Mouse (Mus musculus) thymus, postnatal 0 days (tissue): Measurements from ENCODE around the gene Vars2. TPM values are rescaled to one million over a fixed set of nuclear protein-coding genes. Genes with fewer than 3 reads are reported as not detected.

Source experiments
- DNase-seq: peaks from one replicate; pipeline ENCODE4 v3.0.0-alpha.2; 2015; ENCODE audit warnings: low spot score
- polyA plus RNA-seq: library from polyadenylated mRNA; unstranded; fragments of >200 nt; fragmentation: Nextera tagmentation; extraction: Ambion mirVana; gene quantifications from 2 replicates; pipeline ENCODE4 v1.2.1, GENCODE M21; 2015

Gene Vars2
- polyA plus RNA-seq, 1 experiment from 2014 or later, result 27.0 TPM

- no peak for DNase-seq
These were observed 26.5 kb upstream of the Vars2 start for GRCm38 (mm10) chr17:35693906-35694305.

DNA sequence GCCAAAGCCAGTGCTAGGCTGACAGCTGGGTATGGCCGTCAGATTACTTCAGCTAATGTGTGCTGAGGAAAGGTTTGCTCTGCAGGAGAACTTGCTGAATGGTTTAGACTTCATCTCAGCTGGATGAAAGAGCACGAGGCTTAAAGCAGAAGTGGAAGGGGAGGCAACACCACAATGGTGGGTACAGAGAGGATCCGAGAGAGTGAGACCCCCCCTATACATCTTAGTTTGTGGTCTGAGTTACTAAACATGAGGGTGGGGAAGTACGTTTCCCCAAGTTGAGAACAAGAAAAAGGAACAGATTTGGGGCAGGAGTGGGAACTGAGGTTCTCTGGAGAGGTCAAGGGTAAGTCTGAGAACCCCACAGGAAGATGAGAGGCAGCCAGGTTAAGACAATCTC lies 25.0 kb upstream of the Vars2 start:
- no peak for DNase-seq

GRCm38 (mm10) chr17:35691811-35692210 lies 24.4 kb upstream of the Vars2 start:
- DNase-seq, result no peak

- DNase-seq, result no peak
These were observed 22.7 kb upstream of the Vars2 start for GRCm38 (mm10) chr17:35689936-35690645.

GRCm38 (mm10) chr17:35688347-35689175 lies 21.2 kb upstream of the Vars2 start:
- DNase-seq, result peak; percentile 39

DNA sequence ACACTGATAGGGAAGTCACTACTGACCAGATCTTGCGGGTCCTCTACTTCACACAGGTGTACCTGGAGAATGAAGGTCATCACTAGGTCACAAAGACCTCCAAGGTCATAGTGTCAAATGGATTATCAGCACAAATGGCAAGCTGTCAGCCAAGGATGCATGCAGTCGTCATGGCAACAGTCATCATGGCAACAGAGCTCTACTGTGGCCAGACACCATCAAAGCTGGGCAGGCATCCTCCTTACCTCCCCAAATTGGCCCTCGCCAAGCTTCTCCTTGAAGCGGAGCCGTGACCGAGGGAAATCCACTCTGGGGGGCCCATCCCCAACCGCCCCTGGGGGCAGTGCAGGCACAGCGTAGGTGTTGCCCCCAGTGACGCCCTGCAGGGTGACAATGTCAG lies 17.7 kb upstream of the Vars2 start:
- no peak for DNase-seq

GRCm38 (mm10) chr17:35681986-35682385 lies 14.6 kb upstream of the Vars2 start:
- no peak for DNase-seq

- DNase-seq, result no peak
These were observed 13.2 kb upstream of the Vars2 start for GRCm38 (mm10) chr17:35680591-35680990.

DNA sequence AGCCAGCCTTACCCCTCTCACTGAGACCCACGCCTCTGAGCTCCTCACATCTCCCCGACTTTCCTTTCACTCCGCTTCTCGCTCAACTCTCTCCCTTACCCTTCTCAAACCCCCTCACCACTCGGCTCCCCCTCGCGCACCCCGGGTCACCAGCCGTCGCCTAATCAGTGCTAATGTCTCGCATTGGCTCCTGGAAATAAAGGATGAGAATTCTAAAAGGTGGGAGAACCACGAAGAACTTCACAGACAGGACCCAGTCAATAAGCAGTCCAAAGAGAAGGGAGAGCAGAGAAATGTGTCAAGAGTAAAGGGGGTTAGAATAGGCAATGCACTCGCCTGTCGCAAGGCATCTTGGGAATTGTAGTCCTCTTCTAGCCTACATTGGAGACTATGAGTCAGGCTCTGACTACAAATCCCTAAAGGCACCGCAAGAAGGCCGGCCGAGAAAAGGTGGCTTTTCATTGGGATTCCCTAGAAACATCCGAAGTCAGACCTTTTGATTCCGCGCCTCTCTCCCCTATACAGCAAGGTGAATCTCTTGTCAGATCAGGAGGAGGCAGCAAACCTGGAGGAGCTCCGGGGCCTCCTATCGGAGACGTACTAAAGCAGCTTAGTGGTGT lies 6.1 kb upstream of the Vars2 start, which contains the start of gene Gtf2h4:
Gene Gtf2h4, minus strand, starts transcription at position 324 of the 620 bp plus-strand sequence.
- DNase-seq, result peak; percentile 97

GRCm38 (mm10) chr17:35672527-35672926 lies 5.1 kb upstream of the Vars2 start:
- DNase-seq, result no peak

DNA sequence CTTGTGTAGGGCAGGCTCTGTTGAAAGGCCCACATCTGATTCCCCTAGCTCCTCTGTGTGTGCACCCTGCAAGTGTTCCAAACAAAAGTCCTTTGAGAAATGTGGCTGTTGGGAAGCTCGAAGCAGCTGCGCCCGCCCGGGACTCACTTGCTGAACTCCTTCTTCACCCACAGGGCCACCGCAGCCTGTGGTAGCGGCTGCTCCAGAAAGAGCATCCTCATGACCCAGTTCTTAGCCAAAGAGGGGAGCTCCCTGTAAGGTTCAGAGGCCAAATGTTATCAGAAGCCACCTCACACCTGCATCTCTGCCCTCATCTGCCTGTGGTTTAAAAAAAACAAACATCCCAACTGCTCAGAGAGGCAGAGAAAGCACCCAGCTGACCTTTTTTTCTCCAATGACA lies 4.5 kb upstream of the Vars2 start:
- DNase-seq, result peak; percentile 94

DNA sequence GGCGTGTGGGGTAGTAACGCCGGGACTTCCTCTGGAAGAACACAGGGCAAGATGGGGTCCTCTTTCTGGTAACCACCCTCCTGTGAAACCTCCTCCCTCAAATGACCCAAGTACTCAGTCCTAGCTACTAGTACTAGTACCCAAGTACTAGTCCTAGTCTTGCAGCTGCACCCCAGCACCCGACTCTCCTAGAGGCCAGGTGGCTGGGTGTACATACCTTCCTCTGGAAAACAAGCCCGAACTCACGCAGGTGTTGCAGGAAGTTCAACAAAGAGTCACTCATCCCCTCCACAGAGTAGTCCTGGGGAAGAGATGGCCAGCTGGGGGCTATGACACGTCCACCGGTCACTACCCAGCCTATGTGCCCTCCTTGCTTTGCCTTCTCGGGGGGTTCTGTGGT lies 2.3 kb upstream of the Vars2 start:
- DNase-seq, result peak; percentile 56

DNA sequence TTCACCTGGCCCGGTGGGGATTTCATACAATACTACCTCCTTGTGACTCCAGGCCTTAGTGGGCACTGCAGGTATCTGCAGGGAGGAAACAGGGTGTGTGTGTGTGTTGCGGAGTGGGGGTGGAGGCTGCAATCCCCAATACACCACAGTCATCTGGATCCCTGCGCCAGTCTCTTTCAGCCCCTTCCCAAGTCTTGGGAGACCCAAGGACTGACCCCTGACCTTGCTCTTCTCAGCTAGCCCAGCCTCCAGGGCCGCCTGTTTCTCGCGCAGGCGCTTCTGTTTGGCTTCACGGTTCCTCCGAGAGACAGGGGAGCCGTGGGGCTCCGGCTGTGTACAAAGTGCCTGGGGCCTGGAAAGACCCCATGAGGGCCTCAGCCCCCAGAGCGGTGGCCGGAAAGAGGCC lies 538 bp downstream of the Vars2 start:
- no peak for DNase-seq

DNA sequence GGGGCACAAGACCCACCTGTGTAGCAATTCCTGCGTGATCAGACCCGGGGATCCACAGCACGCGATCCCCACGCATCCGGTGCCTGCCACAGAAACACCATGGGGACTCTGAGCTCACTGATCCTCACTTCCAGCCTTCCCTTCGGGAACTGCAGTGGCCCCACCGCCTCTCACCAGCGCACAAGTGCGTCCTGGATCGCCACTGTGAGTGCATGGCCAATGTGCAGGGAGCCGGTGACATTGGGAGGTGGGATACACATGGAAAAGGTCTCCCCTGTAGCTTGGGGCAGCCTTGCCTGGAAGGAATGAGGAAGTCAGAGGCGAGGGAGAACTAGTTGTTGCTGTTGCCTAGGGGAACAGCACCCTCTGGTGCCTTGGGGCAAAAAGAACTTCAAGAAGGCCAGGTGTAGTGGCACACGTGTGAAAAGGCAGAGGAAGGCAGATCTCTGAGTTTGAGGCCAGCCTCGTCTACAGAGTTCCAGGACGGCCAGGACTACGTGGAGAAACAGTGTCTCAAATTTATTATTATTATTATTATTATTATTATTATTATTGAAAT lies 1.4 kb downstream of the Vars2 start:
- DNase-seq, result peak; percentile 62

- no peak for DNase-seq
These were observed 14.3 kb downstream of the Vars2 start for GRCm38 (mm10) chr17:35653086-35653485.

DNA sequence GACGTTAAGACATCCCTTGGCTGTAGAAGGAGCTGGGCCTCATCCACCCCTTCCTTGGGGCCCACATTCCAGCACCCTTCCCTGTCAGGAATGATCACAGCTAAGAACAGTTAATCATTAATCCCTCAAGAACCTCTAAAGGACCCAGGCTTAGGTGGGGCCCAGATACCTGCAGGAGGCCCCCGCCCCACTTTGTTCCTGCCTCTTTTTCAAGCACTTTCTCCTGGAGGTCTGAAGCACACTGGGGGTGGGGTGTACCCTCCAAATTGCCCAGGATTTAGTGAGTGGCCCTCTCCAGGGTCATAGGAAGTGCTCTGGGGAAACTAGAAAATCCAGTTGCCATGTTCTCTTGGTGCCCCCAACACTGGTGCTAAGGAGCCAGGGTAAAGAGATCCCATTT lies 18.0 kb downstream of the Vars2 start:
- DNase-seq, result no peak

GRCm38 (mm10) chr17:35643609-35644236 lies 23.7 kb downstream of the Vars2 start, which contains the start of gene Mucl3:
Mucl3 (minus strand) TSS chr17:35643695.
- no peak for DNase-seq

DNA sequence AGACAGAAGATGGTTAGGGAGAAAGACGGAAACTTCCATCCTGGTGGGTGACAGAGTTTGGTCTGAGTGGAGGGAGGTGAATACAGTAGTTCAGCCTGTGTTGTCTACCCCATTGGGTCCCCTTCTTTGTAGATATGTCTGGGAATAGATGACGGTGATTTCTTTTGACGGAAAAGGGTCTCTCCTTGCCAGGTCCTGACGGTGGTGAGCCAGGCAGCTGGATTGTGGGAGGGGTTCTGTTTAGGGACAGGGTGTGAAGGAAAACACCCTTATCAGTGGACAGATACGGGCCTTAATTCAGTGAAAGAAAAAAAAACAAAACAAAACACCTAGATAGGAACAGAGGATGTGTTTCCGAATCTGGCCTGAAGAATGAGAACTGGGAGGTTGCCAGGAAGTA lies 28.0 kb downstream of the Vars2 start:
- DNase-seq, result no peak

- peak; percentile 78 for DNase-seq
These were observed 28.8 kb downstream of the Vars2 start for GRCm38 (mm10) chr17:35638475-35639190.

DNA sequence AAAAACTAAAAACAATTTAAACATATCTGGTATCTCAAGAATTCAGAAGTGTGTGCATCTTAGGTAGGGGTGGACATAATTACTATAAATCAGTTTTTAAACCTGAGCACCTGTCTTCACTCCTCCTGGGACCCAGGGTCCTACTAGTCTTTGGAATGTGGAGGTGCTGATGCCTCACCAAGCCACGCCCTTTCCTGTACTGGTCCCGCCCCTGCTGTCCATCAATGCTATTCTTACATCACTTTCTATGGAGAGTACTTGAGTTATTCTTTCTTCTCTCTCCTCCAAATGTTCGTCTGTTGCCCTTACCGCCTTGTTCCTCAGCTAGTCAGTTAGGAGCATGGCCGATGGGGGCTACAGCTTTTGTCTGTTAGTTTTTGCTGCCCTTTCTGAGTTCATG lies 31.0 kb downstream of the Vars2 start:
- DNase-seq, result no peak

DNA sequence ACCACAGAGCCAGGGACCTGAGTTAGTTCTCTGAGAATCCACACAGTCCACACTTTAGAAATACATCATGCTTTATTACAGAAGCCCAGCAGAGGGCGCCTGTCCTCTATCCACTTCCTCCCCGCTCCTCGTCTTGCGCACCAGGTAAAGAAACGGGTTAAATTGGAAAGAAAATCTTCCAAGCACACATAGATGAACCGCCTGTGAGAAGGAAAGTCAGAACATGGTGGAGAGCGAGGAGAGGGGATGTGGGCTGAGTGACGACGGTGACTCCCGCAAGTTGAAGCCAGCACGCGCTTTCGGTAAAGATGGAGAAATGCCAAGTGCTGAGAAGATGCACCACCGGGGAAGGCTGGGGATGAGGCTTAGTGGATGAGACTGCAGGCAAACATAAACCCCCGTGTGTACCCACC lies 31.7 kb downstream of the Vars2 start:
- DNase-seq, result peak; percentile 66
